Mouse (Mus musculus) stomach, postnatal 0 days (tissue): ENCODE data around the gene Pdxdc1.
A peak's percentile ranks its signal among the peaks of the same experiment; 100 is the strongest.

ENCODE experiments used
- CTCF ChIP-seq: IDR thresholded peaks from 2 replicates; pipeline ENCODE4 v1.5.1; 2016; ENCODE audit warnings: antibody characterized with exemption, low read depth, mild to moderate bottlenecking, moderate library complexity
- EP300 ChIP-seq: optimal IDR thresholded peaks from 2 replicates; pipeline ENCODE3; 2016; ENCODE audit warnings: antibody characterized with exemption

DNA sequence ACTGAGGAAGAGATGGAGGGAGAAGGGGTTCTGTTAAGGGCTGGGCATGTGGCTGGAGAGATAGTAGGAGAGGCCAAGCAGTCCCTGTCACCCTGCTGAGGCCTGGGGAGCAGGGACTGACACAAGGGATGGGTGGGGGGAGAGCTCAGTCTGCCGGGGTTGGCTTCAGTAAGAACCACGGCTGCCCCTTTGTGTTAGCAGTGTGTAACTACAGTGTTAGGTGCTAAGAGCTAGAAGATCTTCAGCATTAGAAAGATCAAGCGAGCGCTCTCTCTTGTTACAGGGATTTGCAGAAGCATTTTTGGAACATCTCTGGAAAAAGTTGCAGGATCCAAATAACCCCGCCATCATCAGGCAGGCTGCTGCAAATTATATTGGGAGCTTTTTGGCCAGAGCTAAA, 98.3 kb downstream of the Pdxdc1 start:
- TF ChIP-seq CTCF (peak; percentile 51), EP300 (no peak)
